Comparison of ENCODE assay signal across 17 mouse cellular contexts in the genomic region with DNA sequence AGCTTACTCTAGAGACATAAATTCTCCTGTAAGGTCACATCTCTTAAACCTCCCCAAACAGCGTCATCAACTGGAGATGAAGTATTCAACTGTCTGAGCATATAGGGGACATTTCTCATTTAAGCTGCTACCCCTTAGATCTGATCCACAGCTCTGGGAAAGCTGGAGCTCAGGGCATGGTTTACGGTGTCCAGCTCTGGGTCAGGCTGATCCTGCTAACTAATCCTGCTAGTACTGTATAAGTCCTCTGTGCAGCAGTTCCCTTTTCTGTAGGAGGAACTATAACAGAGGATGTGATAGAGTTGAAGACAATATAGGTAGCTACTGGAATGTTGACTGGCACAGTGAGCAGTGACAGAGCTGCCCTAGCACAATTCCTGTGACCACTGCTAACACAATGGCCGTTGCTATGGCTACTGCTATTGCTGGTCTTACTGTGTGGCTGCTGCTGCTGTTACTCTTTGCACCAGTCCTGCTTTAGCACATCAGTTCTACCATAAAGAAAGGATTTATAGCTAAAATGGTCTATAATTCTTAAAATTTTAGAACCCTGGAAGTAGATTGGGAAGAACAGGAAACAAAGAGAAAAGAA.
A peak's percentile ranks its signal among the peaks of the same experiment; 100 is the strongest.
DNase-seq lines count a peak whose midpoint lies in the region; ATAC-seq lines count a peak whose summit lies in the region.
"Had no signal": no experiment of that assay in that cellular context is flagged by ENCODE, and none has a peak within 500 bp of the region (broad histone marks: within the 10 kb centered on the region; RNA-seq: fewer than 3 reads in every experiment).

No protein-coding gene starts in this region.

- no peaks in the 10 kb centered on the region for H3K9me3 ChIP-seq in kidney, embryonic 16.5 days (ENCODE audit: low read length)
- no peaks in the 10 kb centered on the region for H3K9me3 ChIP-seq in hindbrain, embryonic 12.5 days (replicated peaks)
- no peaks in the 10 kb centered on the region for H3K9me3 ChIP-seq in midbrain, embryonic 13.5 days
- H3K9me3 ChIP-seq: limb, embryonic 10.5 days; liver, embryonic 13.5 days had no signal

- ATAC-seq in kidney, embryonic 16.5 days (ENCODE audit: low FRiP score, low TSS enrichment): peak; percentile 35; the same call in 1 of the 2 replicates
- peak; percentile 73; the same call in 1 of the 2 replicates for ATAC-seq in hindbrain, embryonic 12.5 days (ENCODE audit: low FRiP score)
- ATAC-seq in midbrain, embryonic 13.5 days: peak; percentile 82
- ATAC-seq in activated CD4-positive, CD25-positive, alpha-beta regulatory T cell, adult 4 months: no peak
- ATAC-seq: intestine, embryonic 16.5 days; lung, postnatal 0 days had no signal

- H3K27ac ChIP-seq in kidney, embryonic 16.5 days (ENCODE audit: low read length): no peak overlapping the region
- no peak overlapping the region for H3K27ac ChIP-seq in hindbrain, embryonic 12.5 days
- H3K27ac ChIP-seq in midbrain, embryonic 13.5 days: no peak overlapping the region
- H3K27ac ChIP-seq: limb, embryonic 10.5 days; liver, embryonic 13.5 days had no signal

- WGBS in kidney, embryonic 16.5 days: 74% methylated on average over 3 of the region's 3 CpGs
- WGBS in hindbrain, embryonic 12.5 days: 44% methylated on average over 3 of the region's 3 CpGs
- WGBS in midbrain, embryonic 13.5 days: 49% methylated on average over 3 of the region's 3 CpGs

- H3K4me1 ChIP-seq in kidney, embryonic 16.5 days (ENCODE audit: insufficient read depth, low read length): peaks cover 4% of the 10 kb centered on the region
- peaks cover 12% of the 10 kb centered on the region for H3K4me1 ChIP-seq in hindbrain, embryonic 12.5 days
- H3K4me1 ChIP-seq in midbrain, embryonic 13.5 days (replicated peaks): peaks cover 10% of the 10 kb centered on the region
- H3K4me1 ChIP-seq: liver, embryonic 13.5 days had no signal

- H3K4me3 ChIP-seq in kidney, embryonic 16.5 days (ENCODE audit: low read length): no peak overlapping the region
- H3K4me3 ChIP-seq in hindbrain, embryonic 12.5 days: no peak overlapping the region
- no peak overlapping the region for H3K4me3 ChIP-seq in midbrain, embryonic 13.5 days (replicated peaks)
- H3K4me3 ChIP-seq: limb, embryonic 10.5 days; liver, embryonic 13.5 days had no signal

- DNase-seq in kidney, adult 8-10 months: no peak
- peak; percentile 47 for DNase-seq in retina, postnatal 1 day
- DNase-seq in c-Kit-positive CD71-positive TER-119-positive erythroid progenitor cells, embryonic 14.5 days (ENCODE audit: low spot score): no peak
- DNase-seq in lung, postnatal 14 days: no peak
- DNase-seq: adrenal gland, postnatal 10 days; cerebellum, postnatal 25 days; heart, postnatal 14 days; kidney, postnatal 36 days; layer of hippocampus, postnatal 36 days; liver, embryonic 13.5 days had no signal

- no peaks in the 10 kb centered on the region for H3K36me3 ChIP-seq in kidney, embryonic 16.5 days (ENCODE audit: insufficient read depth, low read length)
- no peaks in the 10 kb centered on the region for H3K36me3 ChIP-seq in hindbrain, embryonic 12.5 days
- no peaks in the 10 kb centered on the region for H3K36me3 ChIP-seq in midbrain, embryonic 13.5 days
- H3K36me3 ChIP-seq: limb, embryonic 10.5 days; liver, embryonic 13.5 days had no signal

- no peak overlapping the region for H3K9ac ChIP-seq in kidney, embryonic 16.5 days (replicated peaks; ENCODE audit: low read length)
- no peak overlapping the region for H3K9ac ChIP-seq in hindbrain, embryonic 12.5 days
- H3K9ac ChIP-seq in midbrain, embryonic 13.5 days (replicated peaks): no peak overlapping the region
- H3K9ac ChIP-seq: liver, embryonic 13.5 days had no signal

- H3K4me2 ChIP-seq in kidney, embryonic 16.5 days (replicated peaks; ENCODE audit: low read depth, low read length): no peak overlapping the region
- H3K4me2 ChIP-seq in hindbrain, embryonic 12.5 days (replicated peaks): no peak overlapping the region
- H3K4me2 ChIP-seq in midbrain, embryonic 13.5 days (replicated peaks): no peak overlapping the region
- H3K4me2 ChIP-seq: liver, embryonic 13.5 days had no signal

- no peaks in the 10 kb centered on the region for H3K27me3 ChIP-seq in kidney, embryonic 16.5 days (ENCODE audit: insufficient read depth, low read length)
- no peaks in the 10 kb centered on the region for H3K27me3 ChIP-seq in hindbrain, embryonic 12.5 days
- no peaks in the 10 kb centered on the region for H3K27me3 ChIP-seq in midbrain, embryonic 13.5 days
- H3K27me3 ChIP-seq: liver, embryonic 13.5 days had no signal
